Mouse (Mus musculus) left cerebral cortex, adult 2 months (tissue): ENCODE results near the gene Cbl. TPM values are rescaled to one million over a fixed set of nuclear protein-coding genes. Genes with fewer than 3 reads are reported as not detected.

Experiments
- DNase-seq, 2 experiments: peaks; one replicate each; pipeline ENCODE4 v3.0.0; 2021 to 2022; ENCODE audit warnings: low spot score in 2 of 2, mixed read lengths in 1 of 2; ENCODE audit errors: extremely low spot score in 1 of 2
- H3K27ac ChIP-seq: fragments of 200-600 bp; 2 replicates; pipeline ENCODE4 v1.8.1; 2022
- H3K4me3 ChIP-seq: fragments of 200-600 bp; 2 replicates; pipeline ENCODE4 v1.8.1; 2022
- CTCF ChIP-seq: fragments of 200-600 bp; IDR thresholded peaks from 2 replicates; pipeline ENCODE4 v1.8.1; 2022; ENCODE audit warnings: antibody characterized with exemption, mild to moderate bottlenecking, moderate library complexity
- intact Hi-C: fragments of 180-260 bp; cut with DNase I; formaldehyde crosslinking; loops from one replicate; pipeline ENCODE4 v1.15.1; 2025
- total RNA-seq, 2 experiments: library from RNA; stranded (reverse); gene quantifications; 2 replicates each; pipeline ENCODE4 v1.2.3; 2021

Cbl gene
- total RNA-seq, 2 experiments from 2014 or later = 59.5 to 66.3 TPM

DNA sequence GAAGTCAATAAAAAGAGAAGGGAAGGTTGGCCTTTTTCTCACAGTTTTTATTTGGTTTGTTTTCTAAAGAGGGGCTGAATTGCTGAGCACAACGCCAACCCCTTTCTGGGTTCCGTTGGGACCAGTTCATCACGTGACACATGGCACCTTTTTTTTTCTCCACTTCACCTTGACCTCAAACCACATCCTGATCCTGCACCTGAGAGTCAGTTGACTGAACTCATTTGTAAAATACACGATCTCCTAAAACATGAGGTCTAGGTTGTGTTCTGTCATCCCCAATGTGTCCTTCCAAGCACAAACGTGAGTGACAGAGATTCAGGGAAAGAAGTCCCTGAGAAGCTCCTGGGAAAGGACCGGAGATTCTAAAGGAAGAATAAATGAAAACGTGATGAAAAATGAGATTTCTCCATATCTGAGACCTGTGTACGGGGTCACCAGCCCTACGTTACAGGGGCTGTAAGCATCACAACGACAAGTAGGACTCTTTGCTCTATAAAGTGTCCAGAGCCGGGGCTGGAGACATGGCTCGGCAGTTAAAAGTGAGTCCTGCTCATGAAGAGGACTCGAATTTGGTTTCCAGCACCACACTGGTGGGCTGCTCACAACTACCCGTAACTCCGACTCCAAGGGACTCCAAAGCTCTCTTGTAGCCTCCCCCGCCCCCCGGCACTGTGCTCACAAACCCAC is 4.8 kb upstream of the Cbl start:
- intact Hi-C loops = loop anchor here (10.0 kb wide), 1 partner anchor 254 kb away; no protein-coding TSS in a partner anchor
- TF ChIP-seq CTCF = no peak
- Histone ChIP-seq H3K4me3 (no peak overlapping the region), H3K27ac (no peak overlapping the region)
- no peak for DNase-seq

GRCm38 (mm10) chr9:44237128-44237527 is 3.3 kb upstream of the Cbl start:
- DNase-seq = no peak
- intact Hi-C loops = loop anchor here (10.0 kb wide), 1 partner anchor 252 kb away; no protein-coding TSS in a partner anchor
- TF ChIP-seq CTCF = no peak
- Histone ChIP-seq H3K27ac (no peak overlapping the region), H3K4me3 (no peak overlapping the region)

GRCm38 (mm10) chr9:44236601-44237000 is 2.8 kb upstream of the Cbl start:
- no peak overlapping the region for H3K4me3 ChIP-seq
- DNase-seq = no peak
- no peak for TF ChIP-seq CTCF
- intact Hi-C loops = loop anchor here (10.0 kb wide), 1 partner anchor 252 kb away; no protein-coding TSS in a partner anchor
- H3K27ac ChIP-seq = no peak overlapping the region

- intact Hi-C loops = loop anchor here (1.0 to 10.0 kb wide), 4 partner anchors 34 to 250 kb away; partner anchors contain the start of gene Nlrx1
- Histone ChIP-seq H3K4me3 (peak overlapping the region; percentile 93), H3K27ac (peak overlapping the region; percentile 78)
- no peak; the same call in 1 of the 2 replicates for TF ChIP-seq CTCF
- peak in 1 of 2 experiments; percentile 48 for DNase-seq
Measured at GRCm38 (mm10) chr9:44234479-44235427, 904 bp upstream of the Cbl start.

DNA sequence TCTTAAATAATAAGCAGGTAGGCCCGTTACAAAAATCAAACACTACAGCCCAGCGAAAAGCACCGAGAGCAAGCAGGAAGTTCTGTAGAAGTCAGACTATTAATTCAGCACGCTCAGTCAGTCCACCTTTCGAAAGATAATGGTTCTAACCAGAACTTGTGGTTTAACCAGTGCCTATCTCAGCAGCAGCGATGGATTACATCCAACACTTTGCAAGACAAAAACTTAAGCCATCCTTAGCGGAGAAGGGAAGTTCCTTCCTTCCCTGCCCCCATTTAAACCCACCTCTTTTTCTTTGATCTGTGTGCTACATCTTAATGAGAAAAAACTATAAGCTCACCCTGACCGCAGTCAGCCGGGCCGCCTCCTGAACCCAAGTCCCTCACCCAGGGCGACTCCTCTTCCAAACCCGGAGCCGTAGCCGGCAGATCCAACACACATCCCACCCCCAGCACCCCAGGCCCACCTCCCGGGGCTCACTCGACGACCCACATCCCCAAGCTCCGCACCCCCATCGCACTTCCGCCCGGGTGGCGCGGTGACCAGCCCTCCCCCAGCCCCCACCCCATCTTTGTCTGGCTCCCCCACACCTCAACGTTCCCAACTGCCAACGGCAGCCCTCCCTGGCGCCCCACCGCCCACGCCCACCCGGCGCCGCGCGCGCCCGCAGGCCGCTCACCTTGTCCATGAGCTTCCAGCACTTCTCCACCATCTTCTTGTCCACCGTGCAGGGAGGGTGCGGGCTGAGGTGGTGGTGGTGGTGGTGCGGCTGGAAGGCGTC is 638 bp downstream of the Cbl start:
- TF ChIP-seq CTCF = no peak
- H3K27ac ChIP-seq = peak overlapping the region; percentile 97
- intact Hi-C loops = loop anchor here (10.0 kb wide), 1 partner anchor 248 kb away; no protein-coding TSS in a partner anchor
- DNase-seq = no peak
- H3K4me3 ChIP-seq = peak overlapping the region; percentile 93

- TF ChIP-seq CTCF = no peak
- no peak overlapping the region for H3K27ac ChIP-seq
- DNase-seq = no peak
- H3K4me3 ChIP-seq = no peak overlapping the region
- intact Hi-C loops = loop anchor here (10.0 kb wide), 1 partner anchor 247 kb away; no protein-coding TSS in a partner anchor
Measured at GRCm38 (mm10) chr9:44231609-44232008, 2.2 kb downstream of the Cbl start.

DNA sequence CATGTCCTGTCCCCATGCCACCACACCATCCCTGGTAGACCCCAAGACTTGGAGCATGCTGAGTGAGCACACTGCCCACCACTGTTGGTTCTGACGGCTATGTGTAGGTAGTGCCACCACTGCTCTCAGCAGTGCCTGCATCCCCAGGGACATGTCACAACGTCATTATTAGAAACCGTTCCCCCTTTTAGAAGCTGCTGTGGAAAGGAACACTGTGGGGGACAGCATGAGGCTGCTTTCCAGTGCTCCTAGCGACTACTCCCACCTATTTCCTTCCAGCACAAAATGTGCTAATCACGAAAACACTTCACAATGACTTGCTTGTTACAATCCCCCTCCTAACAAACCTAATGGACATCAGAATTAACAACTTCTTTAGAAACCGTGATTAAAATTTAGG is 7.9 kb downstream of the Cbl start:
- intact Hi-C loops = no loop called here
- peak overlapping the region; percentile 21; the same call in 1 of the 2 replicates for H3K27ac ChIP-seq
- no peak for TF ChIP-seq CTCF
- DNase-seq = no peak
- no peak overlapping the region for H3K4me3 ChIP-seq

DNA sequence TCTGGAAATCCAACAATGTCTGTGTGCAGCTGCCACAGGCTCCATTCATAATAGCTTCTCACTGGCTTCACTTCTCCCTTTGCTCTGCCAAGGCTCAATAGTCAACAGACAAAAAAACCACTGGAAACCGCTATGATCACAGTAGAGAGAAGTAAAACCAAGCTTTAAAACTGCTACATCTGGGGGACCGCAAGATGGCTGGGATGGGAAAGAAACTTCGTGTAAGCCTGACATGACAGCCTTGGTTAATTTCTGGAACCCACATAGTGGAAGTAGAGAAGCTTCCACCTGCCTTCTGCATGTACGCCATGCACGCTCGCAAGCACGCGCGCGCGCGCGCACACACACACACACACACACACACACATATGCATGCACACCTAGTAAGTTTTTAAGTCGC is 20.3 kb downstream of the Cbl start:
- intact Hi-C loops = no loop called here
- DNase-seq = no peak
- peak overlapping the region; percentile 7; the same call in 1 of the 2 replicates for H3K27ac ChIP-seq
- H3K4me3 ChIP-seq = no peak overlapping the region
- no peak for TF ChIP-seq CTCF

DNA sequence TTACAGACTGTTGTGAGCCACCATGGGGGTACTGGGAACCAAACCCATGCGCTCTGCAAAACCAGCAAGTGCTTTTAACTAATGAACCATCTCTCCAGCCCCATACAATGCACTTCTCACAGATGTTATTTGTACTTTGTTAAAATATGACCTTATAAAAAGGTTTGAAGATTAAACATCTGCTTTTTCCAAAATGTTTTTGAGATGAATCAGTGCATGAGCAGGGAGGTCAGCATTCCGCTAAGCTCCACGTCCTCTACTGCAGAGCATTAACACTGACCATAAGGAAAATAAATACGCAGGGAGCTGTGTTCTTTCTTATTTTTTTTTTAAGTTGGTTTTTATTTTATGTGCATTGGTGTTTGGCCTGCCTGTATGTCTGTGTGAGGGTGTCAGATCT is 21.4 kb downstream of the Cbl start:
- DNase-seq = no peak
- no peak for TF ChIP-seq CTCF
- Histone ChIP-seq H3K4me3 (no peak overlapping the region), H3K27ac (no peak overlapping the region)
- intact Hi-C loops = no loop called here

GRCm38 (mm10) chr9:44209416-44209815 is 24.4 kb downstream of the Cbl start:
- no peak for TF ChIP-seq CTCF
- Histone ChIP-seq H3K4me3 (no peak overlapping the region), H3K27ac (no peak overlapping the region)
- intact Hi-C loops = no loop called here
- DNase-seq = no peak

GRCm38 (mm10) chr9:44207840-44208239 is 26.0 kb downstream of the Cbl start:
- Histone ChIP-seq H3K4me3 (no peak overlapping the region), H3K27ac (no peak overlapping the region)
- intact Hi-C loops = no loop called here
- DNase-seq = no peak
- TF ChIP-seq CTCF = no peak
